Mouse (Mus musculus) liver, embryonic 14.5 days (tissue): ENCODE data around the gene Tomt.

Experiments used
- CTCF ChIP-seq: IDR thresholded peaks from 2 replicates; pipeline ENCODE4 v1.5.1; 2016; ENCODE audit warnings: antibody characterized with exemption, low read depth, control low read depth
- EP300 ChIP-seq: IDR thresholded peaks from 2 replicates; pipeline ENCODE4 v1.6.1; 2016; ENCODE audit warnings: antibody characterized with exemption, low read depth

GRCm38 (mm10) chr7:101936996-101937395 lies 30.8 kb upstream of the Tomt start:
- TF ChIP-seq CTCF = no peak
- no peak for TF ChIP-seq EP300
